Comparison of ENCODE assay signal across 9 mouse cellular contexts in genomic region chr11:5060756-5061412, GRCm38 (mm10). TPM values are rescaled to one million over a fixed set of nuclear protein-coding genes. Genes with fewer than 3 reads are reported as not detected.
DNase-seq lines count a peak whose midpoint lies in the region; ATAC-seq and TF ChIP-seq lines count a peak whose summit lies in the region.
"Had no signal": no experiment of that assay in that cellular context is flagged by ENCODE, and none has a peak within 500 bp of the region (broad histone marks: within the 10 kb centered on the region; RNA-seq: fewer than 3 reads in every experiment).

No protein-coding gene starts in this region.

- peaks cover 73% of the 10 kb centered on the region for H3K4me1 ChIP-seq in heart, embryonic 10.5 days
- H3K4me1 ChIP-seq in heart, embryonic 14.5 days (ENCODE audit: control insufficient read depth in 2 of 2, insufficient read depth in 2 of 2, low read length in 2 of 2), result peaks cover 28 to 49% of the 10 kb centered on the region in 2 experiments
- H3K4me1 ChIP-seq in liver, postnatal 0 days (ENCODE audit: insufficient read depth), result peaks cover 51% of the 10 kb centered on the region
- H3K4me1 ChIP-seq in cerebellum, adult 2 months (ENCODE audit: control insufficient read depth, insufficient read depth, low read length), result peaks cover 19% of the 10 kb centered on the region

- H3K9me3 ChIP-seq in heart, embryonic 10.5 days, result peaks cover 2% of the 10 kb centered on the region; the same call in 1 of the 2 replicates
- H3K9me3 ChIP-seq in heart, embryonic 14.5 days (ENCODE audit: control insufficient read depth, low read length), result no peaks in the 10 kb centered on the region
- no peaks in the 10 kb centered on the region for H3K9me3 ChIP-seq in liver, postnatal 0 days (ENCODE audit: low read length)

- TF ChIP-seq POLR2A in cerebellum, adult 2 months (IDR thresholded peaks at IDR 0.05; ENCODE audit: borderline replicate concordance, insufficient read depth, low read length), result no peak

- no peak for ATAC-seq in heart, embryonic 14.5 days (ENCODE audit: insufficient number of reproducible peaks, insufficient read depth, low FRiP score, low read depth)
- no peak for ATAC-seq in liver, postnatal 0 days

- no peak for TF ChIP-seq CTCF in liver, postnatal 0 days (IDR thresholded peaks at IDR 0.05; ENCODE audit: low read depth)
- TF ChIP-seq CTCF in cerebellum, adult 2 months (IDR thresholded peaks at IDR 0.05; ENCODE audit: borderline replicate concordance, insufficient read depth, low read depth, low read length), result no peak

- intact Hi-C loops in heart, postnatal 14 days (cut with DNase I), result no loop called here

- H3K27me3 ChIP-seq in heart, embryonic 10.5 days (ENCODE audit: insufficient read depth, poor library complexity, severe bottlenecking), result peaks cover 89% of the 10 kb centered on the region
- H3K27me3 ChIP-seq in heart, embryonic 14.5 days (ENCODE audit: control insufficient read depth, insufficient read depth, low read length), result peaks cover 69% of the 10 kb centered on the region
- peaks cover 87% of the 10 kb centered on the region for H3K27me3 ChIP-seq in liver, postnatal 0 days (ENCODE audit: insufficient read depth, low read length)
- no peaks in the 10 kb centered on the region; the same call in 1 of the 2 replicates for H3K27me3 ChIP-seq in cerebellum, adult 2 months (ENCODE audit: control insufficient read depth, insufficient read depth, low read length)

- TF ChIP-seq EP300 in liver, postnatal 0 days (IDR thresholded peaks at IDR 0.05; ENCODE audit: low read depth), result no peak

- H3K4me2 ChIP-seq in heart, embryonic 14.5 days (ENCODE audit: low read length), result peak overlapping the region; percentile 83
- H3K4me2 ChIP-seq in liver, postnatal 0 days (ENCODE audit: low read depth, low read length), result peak overlapping the region; percentile 74; the same call in 1 of the 2 replicates

- DNase-seq in heart, embryonic 10.5 days (ENCODE audit: low spot score), result no peak
- DNase-seq in heart, postnatal 14 days, result no peak
- DNase-seq in MN1 (ENCODE audit: low spot score), result peak; percentile 81
- no peak for DNase-seq in liver, postnatal 0 days
- no peak for DNase-seq in cerebellum, adult 9-10 months
- DNase-seq in cerebellum, adult 2 months, result no peak
- no peak for DNase-seq in urinary bladder, adult 2 months (ENCODE audit: low spot score)

- H3K4me3 ChIP-seq in heart, embryonic 10.5 days, result peak overlapping the region; percentile 60
- H3K4me3 ChIP-seq in heart, embryonic 14.5 days (ENCODE audit: control insufficient read depth in 1 of 2, insufficient read depth in 1 of 2, low read depth in 1 of 2, low read length in 2 of 2), result peak overlapping the region in 1 of 2 experiments; percentile 44; a peak in 2 of 4 replicates
- peak overlapping the region; percentile 39; the same call in 1 of the 2 replicates for H3K4me3 ChIP-seq in liver, postnatal 0 days (ENCODE audit: low read depth, low read length)
- H3K4me3 ChIP-seq in cerebellum, adult 2 months (replicated peaks; ENCODE audit: insufficient read depth, low read depth, low read length), result no peak overlapping the region

- 55% methylated on average over 28 of the region's 28 CpGs for WGBS in heart, embryonic 10.5 days
- WGBS in heart, embryonic 14.5 days, result 65% methylated on average over 28 of the region's 28 CpGs
- WGBS in liver, postnatal 0 days (ENCODE audit: insufficient replicate concordance), result 69% methylated on average over 26 of the region's 28 CpGs
- WGBS in cerebellum, adult 2 months, result 72% methylated on average over 28 of the region's 28 CpGs

- H3K36me3 ChIP-seq in heart, embryonic 10.5 days, result 0 out of 2 replicates have a peak, but pooled peaks cover 8% of the 10 kb centered on the region
- peaks cover 9% of the 10 kb centered on the region for H3K36me3 ChIP-seq in heart, embryonic 14.5 days (ENCODE audit: control insufficient read depth, insufficient read depth, low read length)
- no peaks in the 10 kb centered on the region for H3K36me3 ChIP-seq in liver, postnatal 0 days (replicated peaks; ENCODE audit: insufficient read depth, low read length)

- peak overlapping the region; percentile 71; the same call in 1 of the 2 replicates for H3K27ac ChIP-seq in heart, embryonic 10.5 days
- H3K27ac ChIP-seq in heart, embryonic 14.5 days (replicated peaks in 1 of 2; ENCODE audit: control insufficient read depth in 1 of 2, insufficient read depth in 1 of 2, low read depth in 2 of 2, low read length in 2 of 2), result no peak overlapping the region
- no peak overlapping the region for H3K27ac ChIP-seq in liver, postnatal 0 days (ENCODE audit: low read depth)
- H3K27ac ChIP-seq in cerebellum, adult 2 months (ENCODE audit: insufficient read depth, low read length), result no peak overlapping the region

- peak overlapping the region; percentile 60; the same call in 1 of the 2 replicates for H3K9ac ChIP-seq in heart, embryonic 14.5 days (ENCODE audit: low read length)
- peak overlapping the region; percentile 31; the same call in 1 of the 2 replicates for H3K9ac ChIP-seq in liver, postnatal 0 days (replicated peaks)

RNA-seq across cellular contexts. Expression of gene Rasl10a, which starts 3.0 kb away (rescaled TPM):
- 1.1 and 1.4 TPM in 2 replicates for polyA plus RNA-seq in heart, embryonic 10.5 days (2016; fragmentation: Nextera tagmentation; extraction: Ambion mirVana)
- 1 to 10 TPM; 3.7 to 4.4 TPM for total RNA-seq in heart, postnatal 14 days (2021)
- 1.1 and 2.0 TPM in 2 replicates for polyA plus RNA-seq in heart, embryonic 14.5 days (2014; fragmentation: Nextera tagmentation; extraction: Ambion mirVana)
- 0.58 and 0.66 TPM in 2 replicates for polyA plus RNA-seq in liver, postnatal 0 days (2015; fragmentation: Nextera tagmentation; extraction: Ambion mirVana)
- 2.3 and 2.9 TPM in 2 replicates for polyA plus RNA-seq in cerebellum, adult 2 months (2012; rRNA removed)
- polyA plus RNA-seq in urinary bladder, adult 2 months (2012; rRNA removed), result 2.0 and 3.6 TPM in 2 replicates
- total RNA-seq: hematopoietic stem cell, adult 5-6 weeks had no signal

RNA-seq across cellular contexts. Expression of gene Gas2l1, which starts 4.2 kb away (rescaled TPM):
- polyA plus RNA-seq in heart, embryonic 10.5 days (2016; fragmentation: Nextera tagmentation; extraction: Ambion mirVana), result 27.0 and 34.4 TPM in 2 replicates
- total RNA-seq in heart, postnatal 14 days (2021), result 10 to 100 TPM; 17.8 to 18.7 TPM
- 22.4 and 24.6 TPM in 2 replicates for polyA plus RNA-seq in heart, embryonic 14.5 days (2014; fragmentation: Nextera tagmentation; extraction: Ambion mirVana)
- polyA plus RNA-seq in liver, postnatal 0 days (2015; fragmentation: Nextera tagmentation; extraction: Ambion mirVana), result 14.9 TPM in 2 replicates
- polyA plus RNA-seq in cerebellum, adult 2 months (2012; rRNA removed), result 52.2 and 57.4 TPM in 2 replicates
- 45.8 and 50.5 TPM in 2 replicates for polyA plus RNA-seq in urinary bladder, adult 2 months (2012; rRNA removed)

RNA-seq across cellular contexts. Expression of gene Rhbdd3, which starts 37.8 kb away (rescaled TPM):
- polyA plus RNA-seq in heart, embryonic 10.5 days (2016; fragmentation: Nextera tagmentation; extraction: Ambion mirVana), result 34.2 and 35.0 TPM in 2 replicates
- 10 to 100 TPM; 18.7 to 20.5 TPM for total RNA-seq in heart, postnatal 14 days (2021)
- polyA plus RNA-seq in heart, embryonic 14.5 days (2014; fragmentation: Nextera tagmentation; extraction: Ambion mirVana), result 33.5 TPM in 2 replicates
- 14.4 and 14.9 TPM in 2 replicates for polyA plus RNA-seq in liver, postnatal 0 days (2015; fragmentation: Nextera tagmentation; extraction: Ambion mirVana)
- polyA plus RNA-seq in cerebellum, adult 2 months (2012; rRNA removed), result 27.6 and 29.5 TPM in 2 replicates
- polyA plus RNA-seq in urinary bladder, adult 2 months (2012; rRNA removed), result 17.5 and 20.1 TPM in 2 replicates

RNA-seq across cellular contexts. Expression of gene Ewsr1, which starts 38.2 kb away (rescaled TPM):
- polyA plus RNA-seq in heart, embryonic 10.5 days (2016; fragmentation: Nextera tagmentation; extraction: Ambion mirVana), result 569 and 680 TPM in 2 replicates
- 100 to 1,000 TPM; 119 to 131 TPM for total RNA-seq in heart, postnatal 14 days (2021)
- polyA plus RNA-seq in heart, embryonic 14.5 days (2014; fragmentation: Nextera tagmentation; extraction: Ambion mirVana), result 198 and 242 TPM in 2 replicates
- 146 and 157 TPM in 2 replicates for polyA plus RNA-seq in liver, postnatal 0 days (2015; fragmentation: Nextera tagmentation; extraction: Ambion mirVana)
- polyA plus RNA-seq in cerebellum, adult 2 months (2012; rRNA removed), result 412 and 449 TPM in 2 replicates
- polyA plus RNA-seq in urinary bladder, adult 2 months (2012; rRNA removed), result 248 and 346 TPM in 2 replicates
